Mouse (Mus musculus): ENCODE data around the gene Ephb2.

Gene Ephb2

GRCm38 (mm10) chr4:136763349-136763748, 72.4 kb downstream of the Ephb2 start:
- no peak for DNase-seq (ENCODE audit: extremely low spot score, low spot score)

- DNase-seq (ENCODE audit: extremely low spot score, low spot score) = no peak
Measured at GRCm38 (mm10) chr4:136761713-136762380, 73.9 kb downstream of the Ephb2 start.

GRCm38 (mm10) chr4:136760882-136761281, 74.9 kb downstream of the Ephb2 start:
- no peak for DNase-seq (ENCODE audit: extremely low spot score, low spot score)

- no peak for DNase-seq (ENCODE audit: extremely low spot score, low spot score)
Measured at GRCm38 (mm10) chr4:136757096-136757495, 78.7 kb downstream of the Ephb2 start.

GRCm38 (mm10) chr4:136756486-136756885, 79.3 kb downstream of the Ephb2 start:
- no peak for DNase-seq (ENCODE audit: extremely low spot score, low spot score)

- DNase-seq (ENCODE audit: extremely low spot score, low spot score) = peak; percentile 82
Measured at GRCm38 (mm10) chr4:136755364-136755811, 80.4 kb downstream of the Ephb2 start.

- no peak for DNase-seq (ENCODE audit: extremely low spot score, low spot score)
Measured at GRCm38 (mm10) chr4:136754256-136754655, 81.5 kb downstream of the Ephb2 start.

- no peak for DNase-seq (ENCODE audit: extremely low spot score, low spot score)
Measured at GRCm38 (mm10) chr4:136751355-136752020, 84.3 kb downstream of the Ephb2 start.

- DNase-seq (ENCODE audit: extremely low spot score, low spot score) = peak; percentile 62
Measured at GRCm38 (mm10) chr4:136750578-136751338, 85.0 kb downstream of the Ephb2 start.

GRCm38 (mm10) chr4:136749851-136750577, 85.8 kb downstream of the Ephb2 start:
- DNase-seq (ENCODE audit: extremely low spot score, low spot score) = no peak

- DNase-seq (ENCODE audit: extremely low spot score, low spot score) = no peak
Measured at GRCm38 (mm10) chr4:136749431-136749830, 86.4 kb downstream of the Ephb2 start.

GRCm38 (mm10) chr4:136748842-136749392, 86.9 kb downstream of the Ephb2 start:
- DNase-seq (ENCODE audit: extremely low spot score, low spot score) = no peak

- DNase-seq (ENCODE audit: extremely low spot score, low spot score) = no peak
Measured at GRCm38 (mm10) chr4:136746516-136746915, 89.3 kb downstream of the Ephb2 start.

GRCm38 (mm10) chr4:136742677-136743076, 93.1 kb downstream of the Ephb2 start:
- no peak for DNase-seq (ENCODE audit: extremely low spot score, low spot score)

- no peak for DNase-seq (ENCODE audit: extremely low spot score, low spot score)
Measured at GRCm38 (mm10) chr4:136741840-136742239, 93.9 kb downstream of the Ephb2 start.

GRCm38 (mm10) chr4:136740963-136741362, 94.8 kb downstream of the Ephb2 start:
- no peak for DNase-seq (ENCODE audit: extremely low spot score, low spot score)

- no peak for DNase-seq (ENCODE audit: extremely low spot score, low spot score)
Measured at GRCm38 (mm10) chr4:136739189-136739588, 96.6 kb downstream of the Ephb2 start.

GRCm38 (mm10) chr4:136738291-136738690, 97.5 kb downstream of the Ephb2 start:
- no peak for DNase-seq (ENCODE audit: extremely low spot score, low spot score)

GRCm38 (mm10) chr4:136735856-136736255, 99.9 kb downstream of the Ephb2 start:
- no peak for DNase-seq (ENCODE audit: extremely low spot score, low spot score)

- no peak for DNase-seq (ENCODE audit: extremely low spot score, low spot score)
Measured at GRCm38 (mm10) chr4:136734210-136734803, 101.5 kb downstream of the Ephb2 start.

Data from neural tube, embryonic 10.5 days (tissue).